Mouse (Mus musculus): ENCODE measurements around the gene Numb.

- no peak for TF ChIP-seq CTCF (IDR thresholded peaks at IDR 0.05; ENCODE audit: control insufficient read depth, insufficient read depth, insufficient read length)
- TF ChIP-seq USF1 (IDR thresholded peaks at IDR 0.05; ENCODE audit: low read depth) = no peak
- TF ChIP-seq MAX (IDR thresholded peaks at IDR 0.05) = no peak
Measured at GRCm38 (mm10) chr12:83785305-83785704, 136.4 kb downstream of the Numb start.
